Mouse (Mus musculus) C3H10T1/2 (cell line): ENCODE results near the gene Cltrn. TPM values are rescaled to one million over a fixed set of nuclear protein-coding genes. Genes with fewer than 3 reads are reported as not detected.

ENCODE experiments used
- polyA plus RNA-seq, 2 experiments: library from polyadenylated mRNA; unstranded; fragments of >200 nt; fragmentation: generic; extraction: Trizol; gene quantifications; one replicate each; pipeline ENCODE4 v1.2.1; 2012; ENCODE audit warnings: missing spikeins in 2 of 2

The Cltrn gene
- polyA plus RNA-seq, result not detected

DNA sequence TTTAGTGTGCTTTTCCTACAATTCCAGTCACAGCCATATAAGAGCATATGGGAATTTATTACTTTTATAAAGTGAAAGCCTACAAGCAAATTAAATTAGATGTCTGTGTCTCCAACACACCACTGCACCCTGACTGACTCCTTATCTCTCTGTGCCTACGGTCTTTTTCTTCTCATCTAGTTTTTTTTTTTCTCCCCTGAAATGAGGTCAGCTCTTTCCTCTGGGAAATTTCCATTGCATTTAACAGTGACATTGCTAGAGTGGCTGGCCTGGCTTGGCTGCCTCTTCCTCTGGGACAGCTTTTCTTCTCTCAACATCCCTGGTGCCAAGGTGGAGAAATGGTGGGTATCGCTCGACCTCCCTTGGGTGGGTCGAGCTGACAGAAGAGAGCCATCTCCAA, at the start of gene Cltrn:
Gene Cltrn (plus strand): TSS at position 249 of the 400 bp plus-strand sequence.

DNA sequence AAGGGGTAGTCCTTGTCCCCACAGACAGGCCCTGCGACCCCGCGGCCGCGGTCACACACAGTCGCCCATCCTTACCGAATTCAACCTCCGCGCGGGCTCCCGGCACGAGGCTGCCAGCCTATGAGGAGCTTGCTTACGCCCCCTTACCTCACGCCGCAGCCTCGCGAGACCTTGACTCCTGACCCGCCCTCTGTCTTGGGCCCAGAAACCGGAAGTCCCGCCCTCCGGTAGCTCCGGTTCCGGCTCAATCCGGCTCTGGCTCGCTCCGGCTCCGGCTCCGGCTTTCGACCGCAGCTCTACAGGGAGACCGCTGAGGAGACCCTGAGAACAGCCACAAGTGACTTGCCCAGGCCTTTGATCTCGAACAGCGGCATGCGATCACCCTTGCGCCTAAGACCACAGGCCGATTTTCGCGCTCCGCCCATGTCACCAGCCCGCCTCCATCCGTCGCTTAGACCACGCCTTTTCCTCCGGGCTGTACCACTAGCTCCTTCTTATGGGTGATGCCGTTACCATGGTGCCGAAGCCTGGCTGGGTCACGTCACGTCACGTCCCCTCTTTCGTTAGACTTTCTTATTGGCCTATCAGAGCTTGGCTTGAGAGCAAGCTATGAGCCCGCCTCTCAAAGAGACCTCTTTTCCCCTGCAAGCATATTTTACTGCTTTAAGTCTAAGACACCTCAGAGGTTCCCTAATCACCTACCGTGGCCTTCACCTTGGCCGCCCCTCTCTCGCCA, 12.4 kb upstream of the Cltrn start, which contains the start of gene Siah1b:
Gene Siah1b (minus strand): TSS at position 454 of the 736 bp plus-strand sequence.

GRCm38 (mm10) chrX:164139032-164139431, 50.4 kb downstream of the Cltrn start, which contains the start of gene Ace2:
TSS of gene Ace2 (plus strand) at chrX:164139332.

Other genes starting within 250 kb of the Cltrn start
- gene Ap1s2, start 179.8 kb upstream of the Cltrn start, polyA plus RNA-seq, result 1 to 10 TPM; 1.4 to 6.6 TPM
- gene Zrsr2, start 130.2 kb upstream of the Cltrn start, polyA plus RNA-seq, result 10 to 100 TPM in 1 of 2 experiments, 1 to 10 TPM in 1; 7.4 to 19.1 TPM
- 10 to 100 TPM in 1 of 2 experiments, 1 to 10 TPM in 1; 5.6 to 12.2 TPM for gene Car5b, start 60.8 kb upstream of the Cltrn start, polyA plus RNA-seq
- gene Siah1b, start 12.3 kb upstream of the Cltrn start, polyA plus RNA-seq, result 1 to 10 TPM; 2.7 to 6.8 TPM
- gene Ace2, start 50.5 kb downstream of the Cltrn start, polyA plus RNA-seq, result under 1 TPM in 1 of 2 experiments, not detected in 1; 0.27 TPM
- under 1 TPM in 1 of 2 experiments, not detected in 1; 0.06 TPM for gene Bmx, start 169.4 kb downstream of the Cltrn start, polyA plus RNA-seq
- gene Pir, start 180.5 kb downstream of the Cltrn start, polyA plus RNA-seq, result 10 to 100 TPM; 15.9 to 29.5 TPM